Mouse (Mus musculus): ENCODE results near the gene Zfp871. TPM values are rescaled to one million over a fixed set of nuclear protein-coding genes. Genes with fewer than 3 reads are reported as not detected.

Zfp871 gene
- 25.9 and 28.8 TPM in 2 replicates for polyA plus RNA-seq (2012; rRNA removed)

DNA sequence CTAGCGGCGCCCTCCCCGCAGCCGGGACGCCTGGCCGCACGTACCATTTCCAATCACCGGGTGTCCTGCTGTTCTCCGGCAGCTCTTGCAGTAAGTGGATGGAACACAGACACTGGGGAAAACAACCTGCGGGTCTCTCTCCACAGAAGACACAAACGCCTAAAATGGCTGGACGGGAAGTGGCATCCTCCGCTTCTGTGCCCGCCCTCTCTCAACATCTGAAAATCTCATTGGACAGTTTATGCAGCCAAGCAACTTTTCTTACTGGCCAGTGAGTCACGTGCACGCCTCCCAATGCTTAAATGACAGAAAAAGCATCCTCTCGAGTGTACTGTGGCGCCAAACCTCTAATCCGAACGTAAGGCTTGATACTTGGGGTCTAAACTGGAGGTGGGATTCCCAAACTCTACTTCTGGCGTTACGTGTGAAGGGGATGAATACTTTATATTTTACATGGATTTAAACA lies at the start of gene Zfp871:
Gene Zfp871, minus strand, starts transcription at position 194 of the 466 bp plus-strand sequence.
- peak within 1 kb of the TSS; percentile 82 for H3K27ac ChIP-seq (ENCODE audit: insufficient read depth, low read length)
- peak within 1 kb of the TSS; percentile 75 for H3K4me3 ChIP-seq (replicated peaks; ENCODE audit: insufficient read depth, low read depth, low read length)
- DNase-seq: peak; percentile 87 to 92
- no peaks in the 10 kb centered on the region for H3K4me1 ChIP-seq (ENCODE audit: control insufficient read depth, insufficient read depth, low read length)
- H3K27me3 ChIP-seq (ENCODE audit: control insufficient read depth, insufficient read depth, low read length): no peaks in the 10 kb centered on the region
- TF ChIP-seq POLR2A (IDR thresholded peaks at IDR 0.05; ENCODE audit: borderline replicate concordance, insufficient read depth, low read length): peak; percentile 87; the same call in 1 of the 2 replicates
- TF ChIP-seq CTCF (IDR thresholded peaks at IDR 0.05; ENCODE audit: borderline replicate concordance, insufficient read depth, low read depth, low read length): no peak
- under 1% methylated on average over 22 of the region's 22 CpGs for WGBS

DNA sequence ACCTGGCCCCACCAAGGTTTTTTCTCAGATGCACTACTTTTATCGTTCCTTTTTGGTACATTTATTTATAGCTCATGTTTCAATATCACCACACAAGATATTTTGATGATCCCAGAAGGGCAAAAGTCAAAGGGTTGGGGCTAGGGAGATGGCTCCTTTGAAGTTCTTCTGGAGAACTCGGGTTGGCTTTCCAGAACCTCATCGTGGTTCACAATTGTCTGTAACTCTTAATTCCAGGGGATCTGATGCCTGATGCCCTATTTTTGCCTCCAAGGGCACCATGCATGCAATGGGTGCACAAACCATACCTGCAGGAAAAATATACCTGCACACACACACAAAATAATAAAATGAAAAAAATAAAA lies 42.3 kb upstream of the Zfp871 start:
- H3K27me3 ChIP-seq (ENCODE audit: control insufficient read depth, insufficient read depth, low read length): no peaks in the 10 kb centered on the region
- peak overlapping the region; percentile 100 for H3K4me3 ChIP-seq (replicated peaks; ENCODE audit: insufficient read depth, low read depth, low read length)
- 28% methylated on average over 3 of the region's 3 CpGs for WGBS
- TF ChIP-seq POLR2A (IDR thresholded peaks at IDR 0.05; ENCODE audit: borderline replicate concordance, insufficient read depth, low read length): no peak
- TF ChIP-seq CTCF (IDR thresholded peaks at IDR 0.05; ENCODE audit: borderline replicate concordance, insufficient read depth, low read depth, low read length): no peak
- no peak for DNase-seq
- H3K27ac ChIP-seq (ENCODE audit: insufficient read depth, low read length): no peak overlapping the region
- H3K4me1 ChIP-seq (ENCODE audit: control insufficient read depth, insufficient read depth, low read length): no peaks in the 10 kb centered on the region

DNA sequence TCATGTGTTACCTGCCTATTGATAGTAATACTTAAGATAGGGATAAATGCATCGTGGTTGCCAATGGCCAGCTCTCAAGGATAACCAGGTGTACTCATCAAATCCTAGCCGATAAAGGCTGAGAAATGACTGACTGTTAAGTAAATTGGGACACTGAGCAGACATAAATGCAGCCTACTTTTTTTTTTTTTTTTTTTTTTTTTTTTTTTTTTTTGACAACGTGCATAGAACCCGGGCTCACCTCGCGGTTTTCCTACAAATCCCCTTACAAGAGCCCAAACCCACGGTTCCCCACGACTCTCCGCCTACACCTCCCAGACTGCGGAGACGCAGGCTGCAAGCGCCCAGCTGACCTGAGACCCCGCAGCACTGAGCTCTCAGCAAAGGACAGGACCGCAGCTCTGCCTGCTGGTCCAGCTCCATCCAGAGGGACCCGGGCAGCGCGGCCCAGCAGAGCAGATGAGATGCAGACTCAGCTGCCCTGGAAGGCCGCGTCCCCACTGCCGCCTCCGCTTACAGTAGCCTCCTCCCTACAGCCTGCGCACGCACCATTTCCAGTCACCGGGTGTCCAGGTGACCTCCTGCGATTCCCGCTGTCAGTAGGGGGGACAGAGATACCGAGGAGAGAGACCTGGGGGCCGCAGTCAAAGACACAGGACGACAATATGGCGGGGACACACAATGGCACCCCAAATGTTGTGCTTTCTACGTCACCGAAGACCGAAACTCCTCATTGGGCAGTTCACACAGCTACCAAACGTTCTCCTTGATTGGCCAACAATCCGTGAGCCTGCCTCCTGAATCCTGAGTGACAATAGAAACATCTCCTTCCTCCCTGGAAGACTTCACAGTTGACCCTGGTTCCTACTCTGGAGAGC lies 41.7 kb upstream of the Zfp871 start, which contains the start of gene Zfp799:
Gene Zfp799, minus strand, starts transcription at position 722 of the 878 bp plus-strand sequence.
- under 1% methylated on average over 35 of the region's 35 CpGs for WGBS
- Histone ChIP-seq H3K27me3 (ENCODE audit: control insufficient read depth, insufficient read depth, low read length) (no peaks in the 10 kb centered on the region), H3K4me3 (replicated peaks; ENCODE audit: insufficient read depth, low read depth, low read length) (peak within 1 kb of the TSS; percentile 100), H3K27ac (ENCODE audit: insufficient read depth, low read length) (peak within 1 kb of the TSS; percentile 75), H3K4me1 (ENCODE audit: control insufficient read depth, insufficient read depth, low read length) (no peaks in the 10 kb centered on the region)
- DNase-seq: peak; percentile 83 to 87
- no peak for TF ChIP-seq CTCF (IDR thresholded peaks at IDR 0.05; ENCODE audit: borderline replicate concordance, insufficient read depth, low read depth, low read length)
- peak; percentile 72; the same call in 1 of the 2 replicates for TF ChIP-seq POLR2A (IDR thresholded peaks at IDR 0.05; ENCODE audit: borderline replicate concordance, insufficient read depth, low read length)

DNA sequence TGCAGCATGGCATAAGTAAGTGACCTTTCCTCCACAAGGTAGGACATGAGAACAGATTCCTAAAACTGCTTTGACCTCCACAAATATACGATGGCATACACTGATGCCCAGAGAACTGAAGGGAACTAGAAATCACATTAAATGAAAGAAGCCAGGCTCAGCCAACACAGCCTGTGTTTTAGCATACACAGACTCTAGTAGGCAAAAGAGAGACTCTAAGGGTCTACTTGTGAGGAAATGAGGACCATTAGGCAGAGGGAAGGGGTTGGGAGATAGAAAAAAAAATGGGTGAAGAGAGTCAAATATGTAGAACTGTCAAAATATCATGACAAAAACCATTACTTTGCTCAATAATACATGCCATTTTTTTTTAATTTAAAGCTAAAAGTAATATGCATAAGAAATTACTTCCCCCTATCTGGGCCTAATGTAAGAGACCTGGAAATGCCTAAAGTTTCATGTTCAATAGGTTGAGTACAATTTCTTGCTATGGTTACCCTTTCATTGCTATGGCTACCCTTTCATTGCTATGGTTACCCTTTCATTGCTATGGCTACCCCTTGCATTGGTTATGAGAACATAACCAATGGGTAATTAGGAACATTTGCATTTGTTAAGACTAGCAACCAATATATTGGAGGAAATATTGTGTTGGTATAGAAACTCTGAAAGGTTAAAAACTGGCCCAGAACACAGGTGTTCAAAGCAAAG lies 28.1 kb upstream of the Zfp871 start:
- H3K4me3 ChIP-seq (replicated peaks; ENCODE audit: insufficient read depth, low read depth, low read length): no peak overlapping the region
- H3K4me1 ChIP-seq (ENCODE audit: control insufficient read depth, insufficient read depth, low read length): no peaks in the 10 kb centered on the region
- TF ChIP-seq CTCF (IDR thresholded peaks at IDR 0.05; ENCODE audit: borderline replicate concordance, insufficient read depth, low read depth, low read length): no peak
- TF ChIP-seq POLR2A (IDR thresholded peaks at IDR 0.05; ENCODE audit: borderline replicate concordance, insufficient read depth, low read length): no peak
- DNase-seq: no peak
- no peak overlapping the region for H3K27ac ChIP-seq (ENCODE audit: insufficient read depth, low read length)
- no peaks in the 10 kb centered on the region for H3K27me3 ChIP-seq (ENCODE audit: control insufficient read depth, insufficient read depth, low read length)
- 85% methylated on average over 1 of the region's 1 CpGs for WGBS

DNA sequence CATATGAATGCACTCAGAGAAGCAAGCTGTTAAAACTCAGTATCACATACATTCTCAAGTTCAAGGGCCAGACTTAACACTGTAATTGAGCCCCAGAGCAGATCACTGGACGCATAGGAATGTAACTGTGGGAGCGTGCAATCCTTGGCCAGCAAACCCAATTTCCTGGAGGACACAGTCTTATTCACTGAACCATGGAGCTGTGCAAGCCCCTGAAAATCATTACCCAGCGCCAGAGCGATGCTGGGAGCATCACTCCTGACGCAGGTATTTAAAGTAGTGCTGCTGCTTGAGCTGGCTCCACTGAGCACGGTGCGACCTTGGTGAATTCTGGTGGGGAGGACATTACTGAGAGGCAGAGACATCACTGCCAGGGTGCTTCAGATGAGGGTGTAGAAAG lies 26.0 kb upstream of the Zfp871 start:
- 77% methylated on average over 7 of the region's 7 CpGs for WGBS
- Histone ChIP-seq H3K27ac (ENCODE audit: insufficient read depth, low read length) (no peak overlapping the region), H3K4me1 (ENCODE audit: control insufficient read depth, insufficient read depth, low read length) (no peaks in the 10 kb centered on the region), H3K27me3 (ENCODE audit: control insufficient read depth, insufficient read depth, low read length) (no peaks in the 10 kb centered on the region), H3K4me3 (replicated peaks; ENCODE audit: insufficient read depth, low read depth, low read length) (no peak overlapping the region)
- no peak for DNase-seq
- no peak for TF ChIP-seq POLR2A (IDR thresholded peaks at IDR 0.05; ENCODE audit: borderline replicate concordance, insufficient read depth, low read length)
- no peak for TF ChIP-seq CTCF (IDR thresholded peaks at IDR 0.05; ENCODE audit: borderline replicate concordance, insufficient read depth, low read depth, low read length)

DNA sequence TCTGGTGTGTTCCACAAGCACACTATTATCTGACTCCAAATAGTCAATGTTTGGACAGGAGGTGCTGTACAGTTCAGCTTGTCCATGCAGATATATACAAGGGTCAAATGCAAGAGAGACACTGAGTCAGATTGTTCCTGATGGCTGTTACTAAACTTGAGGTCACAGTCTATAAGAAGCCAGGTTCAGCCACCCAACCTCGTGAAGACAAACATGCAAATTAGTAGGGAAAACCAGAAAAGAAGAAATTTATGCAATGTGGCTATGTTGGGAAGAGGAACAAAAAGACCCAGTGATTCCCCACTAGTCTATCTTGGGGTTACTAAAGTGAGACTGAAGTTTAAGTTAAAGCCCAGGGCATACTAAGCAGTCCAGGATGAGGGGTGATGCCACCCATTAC lies 22.6 kb upstream of the Zfp871 start:
- TF ChIP-seq CTCF (IDR thresholded peaks at IDR 0.05; ENCODE audit: borderline replicate concordance, insufficient read depth, low read depth, low read length) (no peak), POLR2A (IDR thresholded peaks at IDR 0.05; ENCODE audit: borderline replicate concordance, insufficient read depth, low read length) (no peak)
- 28% methylated on average over 1 of the region's 1 CpGs for WGBS
- H3K27me3 ChIP-seq (ENCODE audit: control insufficient read depth, insufficient read depth, low read length): no peaks in the 10 kb centered on the region
- no peaks in the 10 kb centered on the region; the same call in 1 of the 2 replicates for H3K4me1 ChIP-seq (ENCODE audit: control insufficient read depth, insufficient read depth, low read length)
- DNase-seq: no peak
- H3K4me3 ChIP-seq (replicated peaks; ENCODE audit: insufficient read depth, low read depth, low read length): no peak overlapping the region
- no peak overlapping the region for H3K27ac ChIP-seq (ENCODE audit: insufficient read depth, low read length)

DNA sequence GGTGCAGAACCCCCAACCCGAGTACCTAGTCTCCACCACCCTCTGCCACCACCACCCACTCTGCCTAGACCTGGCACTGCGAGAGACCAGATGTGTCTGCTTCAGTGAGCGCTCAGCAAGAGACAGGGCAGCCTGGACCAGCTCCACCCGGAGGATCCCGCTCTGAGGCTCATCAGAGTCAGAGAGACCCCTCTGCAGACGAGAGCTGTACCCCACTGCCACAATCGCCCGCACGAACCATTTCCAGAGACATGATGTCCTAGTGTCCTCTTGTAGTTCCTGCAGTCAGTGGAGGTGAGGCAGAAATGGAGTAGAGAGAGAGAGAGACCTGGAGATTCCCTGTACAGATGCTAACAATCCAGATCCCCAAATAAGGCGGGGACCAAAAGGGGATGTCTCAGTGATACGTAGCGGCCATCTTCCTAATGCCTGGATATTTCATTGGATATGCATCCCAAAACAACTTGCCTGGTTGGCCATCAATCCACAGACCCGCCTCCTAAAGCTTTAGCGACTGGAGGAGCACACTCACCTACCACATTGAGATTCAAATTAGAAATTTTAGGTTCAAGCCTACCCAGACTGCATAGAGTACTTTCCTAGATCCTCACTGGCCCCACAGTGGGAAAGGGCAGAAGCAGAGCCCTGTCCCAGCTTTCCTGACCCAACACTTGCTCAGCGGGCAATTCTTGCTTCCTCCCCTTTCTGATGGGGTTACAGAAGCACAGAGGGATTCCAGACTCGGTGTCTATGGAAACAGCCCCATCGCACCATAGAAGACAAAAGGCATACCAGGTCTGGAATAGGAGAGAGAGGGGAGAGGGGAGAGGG lies 21.7 kb upstream of the Zfp871 start, which contains the start of gene Zfp811:
Gene Zfp811, minus strand, starts transcription at position 388 of the 831 bp plus-strand sequence.
- DNase-seq: peak; percentile 59 to 77

More for the DNA sequence above, 21.7 kb upstream of the Zfp871 start, which contains the start of gene Zfp811:
- peak; percentile 43; the same call in 1 of the 2 replicates for TF ChIP-seq POLR2A (IDR thresholded peaks at IDR 0.05; ENCODE audit: borderline replicate concordance, insufficient read depth, low read length)
- TF ChIP-seq CTCF (IDR thresholded peaks at IDR 0.05; ENCODE audit: borderline replicate concordance, insufficient read depth, low read depth, low read length): no peak
- Histone ChIP-seq H3K27me3 (ENCODE audit: control insufficient read depth, insufficient read depth, low read length) (no peaks in the 10 kb centered on the region), H3K4me1 (ENCODE audit: control insufficient read depth, insufficient read depth, low read length) (no peaks in the 10 kb centered on the region; the same call in 1 of the 2 replicates), H3K27ac (ENCODE audit: insufficient read depth, low read length) (peak within 1 kb of the TSS; percentile 12; the same call in 1 of the 2 replicates), H3K4me3 (replicated peaks; ENCODE audit: insufficient read depth, low read depth, low read length) (peak within 1 kb of the TSS; percentile 71)
- WGBS: under 1% methylated on average over 17 of the region's 17 CpGs

All from cerebellum, adult 2 months (tissue).